Mouse (Mus musculus): ENCODE results near the gene Pacrg. TPM values are rescaled to one million over a fixed set of nuclear protein-coding genes. Genes with fewer than 3 reads are reported as not detected.

Gene Pacrg
- polyA plus RNA-seq, 1 experiment from 2014 or later: 1.2 TPM

GRCm38 (mm10) chr17:10396863-10397262, 443.2 kb downstream of the Pacrg start:
- peak overlapping the region; percentile 28 to 70 for H3K27ac ChIP-seq (replicated peaks in 1 of 2; ENCODE audit: control insufficient read depth in 1 of 2, insufficient read depth in 1 of 2, low read depth in 2 of 2, low read length in 2 of 2)
- H3K36me3 ChIP-seq (ENCODE audit: control insufficient read depth, insufficient read depth, low read length): no peaks in the 10 kb centered on the region
- H3K4me3 ChIP-seq (ENCODE audit: control insufficient read depth in 1 of 2, insufficient read depth in 1 of 2, low read depth in 1 of 2, low read length in 2 of 2): no peak overlapping the region
- H3K4me2 ChIP-seq (ENCODE audit: low read length): peak overlapping the region; percentile 3; the same call in 1 of the 2 replicates
- no peaks in the 10 kb centered on the region for H3K27me3 ChIP-seq (ENCODE audit: control insufficient read depth, insufficient read depth, low read length)
- H3K9me3 ChIP-seq (ENCODE audit: control insufficient read depth, low read length): no peaks in the 10 kb centered on the region
- no peak for ATAC-seq (ENCODE audit: insufficient number of reproducible peaks, insufficient read depth, low FRiP score, low read depth)
- WGBS: 74% methylated on average over 6 of the region's 6 CpGs
- H3K9ac ChIP-seq (ENCODE audit: low read length): peak overlapping the region; percentile 1; the same call in 1 of the 2 replicates
- H3K4me1 ChIP-seq (ENCODE audit: control insufficient read depth in 2 of 2, insufficient read depth in 2 of 2, low read length in 2 of 2): peaks cover 50 to 68% of the 10 kb centered on the region in 2 experiments

GRCm38 (mm10) chr17:10394855-10395254, 445.3 kb downstream of the Pacrg start:
- no peaks in the 10 kb centered on the region for H3K36me3 ChIP-seq (ENCODE audit: control insufficient read depth, insufficient read depth, low read length)
- H3K27me3 ChIP-seq (ENCODE audit: control insufficient read depth, insufficient read depth, low read length): no peaks in the 10 kb centered on the region
- H3K9ac ChIP-seq (ENCODE audit: low read length): no peak overlapping the region
- no peak overlapping the region for H3K4me3 ChIP-seq (ENCODE audit: control insufficient read depth in 1 of 2, insufficient read depth in 1 of 2, low read depth in 1 of 2, low read length in 2 of 2)
- ATAC-seq (ENCODE audit: insufficient number of reproducible peaks, insufficient read depth, low FRiP score, low read depth): no peak
- peaks cover 51 to 70% of the 10 kb centered on the region in 2 experiments for H3K4me1 ChIP-seq (ENCODE audit: control insufficient read depth in 2 of 2, insufficient read depth in 2 of 2, low read length in 2 of 2)
- H3K27ac ChIP-seq (replicated peaks in 1 of 2; ENCODE audit: control insufficient read depth in 1 of 2, insufficient read depth in 1 of 2, low read depth in 2 of 2, low read length in 2 of 2): peak overlapping the region in 1 of 2 experiments; percentile 14; a peak in 1 of 4 replicates
- 68% methylated on average over 8 of the region's 8 CpGs for WGBS
- no peaks in the 10 kb centered on the region for H3K9me3 ChIP-seq (ENCODE audit: control insufficient read depth, low read length)
- no peak overlapping the region for H3K4me2 ChIP-seq (ENCODE audit: low read length)

- no peaks in the 10 kb centered on the region for H3K36me3 ChIP-seq (ENCODE audit: control insufficient read depth, insufficient read depth, low read length)
- peaks cover 57 to 70% of the 10 kb centered on the region in 2 experiments for H3K4me1 ChIP-seq (ENCODE audit: control insufficient read depth in 2 of 2, insufficient read depth in 2 of 2, low read length in 2 of 2)
- H3K4me3 ChIP-seq (ENCODE audit: control insufficient read depth in 1 of 2, insufficient read depth in 1 of 2, low read depth in 1 of 2, low read length in 2 of 2): no peak overlapping the region
- no peak overlapping the region for H3K4me2 ChIP-seq (ENCODE audit: low read length)
- WGBS: 58% methylated on average over 4 of the region's 4 CpGs
- ATAC-seq (ENCODE audit: insufficient number of reproducible peaks, insufficient read depth, low FRiP score, low read depth): no peak
- H3K9me3 ChIP-seq (ENCODE audit: control insufficient read depth, low read length): no peaks in the 10 kb centered on the region
- no peaks in the 10 kb centered on the region for H3K27me3 ChIP-seq (ENCODE audit: control insufficient read depth, insufficient read depth, low read length)
- H3K9ac ChIP-seq (ENCODE audit: low read length): peak overlapping the region; percentile 32
- H3K27ac ChIP-seq (replicated peaks in 1 of 2; ENCODE audit: control insufficient read depth in 1 of 2, insufficient read depth in 1 of 2, low read depth in 2 of 2, low read length in 2 of 2): peak overlapping the region in 1 of 2 experiments; percentile 45; a peak in 1 of 4 replicates
These were observed 446.3 kb downstream of the Pacrg start for GRCm38 (mm10) chr17:10393766-10394165.

GRCm38 (mm10) chr17:10392342-10393034, 447.6 kb downstream of the Pacrg start:
- Histone ChIP-seq H3K36me3 (ENCODE audit: control insufficient read depth, insufficient read depth, low read length) (no peaks in the 10 kb centered on the region), H3K27ac (replicated peaks in 1 of 2; ENCODE audit: control insufficient read depth in 1 of 2, insufficient read depth in 1 of 2, low read depth in 2 of 2, low read length in 2 of 2) (peak overlapping the region in 1 of 2 experiments; percentile 99; a peak in 2 of 4 replicates), H3K4me2 (ENCODE audit: low read length) (no peak overlapping the region), H3K4me3 (ENCODE audit: control insufficient read depth in 1 of 2, insufficient read depth in 1 of 2, low read depth in 1 of 2, low read length in 2 of 2) (no peak overlapping the region), H3K4me1 (ENCODE audit: control insufficient read depth in 2 of 2, insufficient read depth in 2 of 2, low read length in 2 of 2) (peaks cover 54 to 61% of the 10 kb centered on the region in 2 experiments), H3K9ac (ENCODE audit: low read length) (no peak overlapping the region), H3K9me3 (ENCODE audit: control insufficient read depth, low read length) (no peaks in the 10 kb centered on the region), H3K27me3 (ENCODE audit: control insufficient read depth, insufficient read depth, low read length) (no peaks in the 10 kb centered on the region)
- WGBS: 82% methylated on average over 14 of the region's 14 CpGs
- no peak for ATAC-seq (ENCODE audit: insufficient number of reproducible peaks, insufficient read depth, low FRiP score, low read depth)

GRCm38 (mm10) chr17:10390232-10391172, 449.6 kb downstream of the Pacrg start:
- 9% methylated on average over 19 of the region's 19 CpGs for WGBS
- Histone ChIP-seq H3K36me3 (ENCODE audit: control insufficient read depth, insufficient read depth, low read length) (no peaks in the 10 kb centered on the region), H3K9me3 (ENCODE audit: control insufficient read depth, low read length) (no peaks in the 10 kb centered on the region), H3K4me3 (ENCODE audit: control insufficient read depth in 1 of 2, insufficient read depth in 1 of 2, low read depth in 1 of 2, low read length in 2 of 2) (no peak overlapping the region; a peak in 1 of 4 replicates), H3K27ac (replicated peaks in 1 of 2; ENCODE audit: control insufficient read depth in 1 of 2, insufficient read depth in 1 of 2, low read depth in 2 of 2, low read length in 2 of 2) (peak overlapping the region; percentile 99), H3K4me1 (ENCODE audit: control insufficient read depth in 2 of 2, insufficient read depth in 2 of 2, low read length in 2 of 2) (peaks cover 46 to 58% of the 10 kb centered on the region in 2 experiments), H3K4me2 (ENCODE audit: low read length) (peak overlapping the region; percentile 55), H3K9ac (ENCODE audit: low read length) (peak overlapping the region; percentile 65), H3K27me3 (ENCODE audit: control insufficient read depth, insufficient read depth, low read length) (no peaks in the 10 kb centered on the region)
- peak; percentile 88 for ATAC-seq (ENCODE audit: insufficient number of reproducible peaks, insufficient read depth, low FRiP score, low read depth)

GRCm38 (mm10) chr17:10389740-10390139, 450.4 kb downstream of the Pacrg start:
- H3K4me1 ChIP-seq (ENCODE audit: control insufficient read depth in 2 of 2, insufficient read depth in 2 of 2, low read length in 2 of 2): peaks cover 42 to 52% of the 10 kb centered on the region in 2 experiments
- H3K27ac ChIP-seq (replicated peaks in 1 of 2; ENCODE audit: control insufficient read depth in 1 of 2, insufficient read depth in 1 of 2, low read depth in 2 of 2, low read length in 2 of 2): peak overlapping the region; percentile 99
- H3K9ac ChIP-seq (ENCODE audit: low read length): peak overlapping the region; percentile 65
- no peaks in the 10 kb centered on the region for H3K36me3 ChIP-seq (ENCODE audit: control insufficient read depth, insufficient read depth, low read length)
- no peaks in the 10 kb centered on the region for H3K9me3 ChIP-seq (ENCODE audit: control insufficient read depth, low read length)
- peak overlapping the region; percentile 44 for H3K4me2 ChIP-seq (ENCODE audit: low read length)
- 46% methylated on average over 9 of the region's 9 CpGs for WGBS
- no peak for ATAC-seq (ENCODE audit: insufficient number of reproducible peaks, insufficient read depth, low FRiP score, low read depth)
- H3K4me3 ChIP-seq (ENCODE audit: control insufficient read depth in 1 of 2, insufficient read depth in 1 of 2, low read depth in 1 of 2, low read length in 2 of 2): no peak overlapping the region
- H3K27me3 ChIP-seq (ENCODE audit: control insufficient read depth, insufficient read depth, low read length): no peaks in the 10 kb centered on the region

GRCm38 (mm10) chr17:10386548-10386947, 453.6 kb downstream of the Pacrg start:
- no peak overlapping the region for H3K4me3 ChIP-seq (ENCODE audit: control insufficient read depth in 1 of 2, insufficient read depth in 1 of 2, low read depth in 1 of 2, low read length in 2 of 2)
- WGBS: 33% methylated on average over 6 of the region's 6 CpGs
- ATAC-seq (ENCODE audit: insufficient number of reproducible peaks, insufficient read depth, low FRiP score, low read depth): no peak
- H3K36me3 ChIP-seq (ENCODE audit: control insufficient read depth, insufficient read depth, low read length): no peaks in the 10 kb centered on the region
- 0 out of 2 replicates have a peak overlapping the region, but pooled peaks have one; percentile 0 for H3K9ac ChIP-seq (ENCODE audit: low read length)
- H3K27ac ChIP-seq (replicated peaks in 1 of 2; ENCODE audit: control insufficient read depth in 1 of 2, insufficient read depth in 1 of 2, low read depth in 2 of 2, low read length in 2 of 2): peak overlapping the region; percentile 41 to 77
- no peaks in the 10 kb centered on the region for H3K27me3 ChIP-seq (ENCODE audit: control insufficient read depth, insufficient read depth, low read length)
- peaks cover 34 to 38% of the 10 kb centered on the region in 2 experiments for H3K4me1 ChIP-seq (ENCODE audit: control insufficient read depth in 2 of 2, insufficient read depth in 2 of 2, low read length in 2 of 2)
- no peaks in the 10 kb centered on the region for H3K9me3 ChIP-seq (ENCODE audit: control insufficient read depth, low read length)
- H3K4me2 ChIP-seq (ENCODE audit: low read length): no peak overlapping the region

Measured in heart, embryonic 14.5 days (tissue).